Mouse (Mus musculus) MEL (cell line): ENCODE measurements at regions not wholly inside any gene's neighbourhood (a gene's known extent, or its start where the extent isn't known, plus 50 kb on each side); places are given as distances from the start of the nearest gene placed in this dataset.

ENCODE experiments used
- DNase-seq: peaks from one replicate; pipeline ENCODE4 v3.0.0; 2011; ENCODE audit warnings: low read depth, low spot score
- H3K27ac ChIP-seq: 2 replicates; pipeline ENCODE4 v1.5.1; 2012; ENCODE audit warnings: low read depth, mild to moderate bottlenecking, control low read depth, low read length, moderate library complexity; ENCODE audit not compliant: control insufficient read depth
- H3K27me3 ChIP-seq, 2 experiments: fragments of 150-350 bp in 1 of 2; sonication (generic) in 1 of 2; 2 replicates each; pipeline ENCODE4 v1.6.1; 2012; ENCODE audit warnings: low read length in 2 of 2, mild to moderate bottlenecking in 2 of 2, improper control_type of control experiment in 1 of 2, moderate library complexity in 1 of 2; ENCODE audit not compliant: insufficient read depth in 2 of 2, control insufficient read depth in 1 of 2
- H3K36me3 ChIP-seq, 2 experiments: 2 replicates each; pipeline ENCODE4 v1.6.1; 2012 to 2014; ENCODE audit warnings: low read length in 2 of 2, improper control_type of control experiment in 1 of 2, inconsistent platforms in 1 of 2, mild to moderate bottlenecking in 1 of 2; ENCODE audit not compliant: insufficient read depth in 2 of 2, control insufficient read depth in 1 of 2
- H3K4me1 ChIP-seq, 2 experiments: fragments of 150-350 bp in 1 of 2; sonication (generic) in 1 of 2; 2 replicates each; pipeline ENCODE4 v1.6.1; 2012; ENCODE audit warnings: low read length in 2 of 2, improper control_type of control experiment in 1 of 2, mild to moderate bottlenecking in 1 of 2; ENCODE audit not compliant: insufficient read depth in 2 of 2, control insufficient read depth in 1 of 2
- H3K4me3 ChIP-seq, 2 experiments: fragments of 150-350 bp in 1 of 2; sonication (generic) in 1 of 2; 2 replicates each; pipeline ENCODE4 v1.5.1; 2012; ENCODE audit warnings: low read depth in 2 of 2, low read length in 2 of 2, mild to moderate bottlenecking in 2 of 2, moderate library complexity in 2 of 2, control low read depth in 1 of 2, improper control_type of control experiment in 1 of 2; ENCODE audit not compliant: control insufficient read depth in 1 of 2, insufficient read depth in 1 of 2
- H3K79me2 ChIP-seq: 2 replicates; pipeline ENCODE4 v1.6.1; 2012; ENCODE audit warnings: mild to moderate bottlenecking, low read length, moderate library complexity; ENCODE audit not compliant: control insufficient read depth, poor library complexity, insufficient read depth
- H3K9ac ChIP-seq: 2 replicates; pipeline ENCODE4 v1.6.1; 2012; ENCODE audit warnings: low read depth, mild to moderate bottlenecking, control low read depth, low read length, moderate library complexity; ENCODE audit not compliant: control insufficient read depth, poor library complexity, severe bottlenecking
- H3K9me3 ChIP-seq: fragments of 150-350 bp; sonication (generic); replicated peaks from 2 replicates; pipeline ENCODE4 v1.6.1; 2012; ENCODE audit warnings: mild to moderate bottlenecking, low read length, improper control_type of control experiment, moderate library complexity; ENCODE audit not compliant: insufficient read depth
- CHD1 ChIP-seq: IDR thresholded peaks from 2 replicates; pipeline ENCODE4 v1.6.1; 2012; ENCODE audit warnings: low read depth, mild to moderate bottlenecking, inconsistent platforms, low read length, improper control_type of control experiment
- CTCF ChIP-seq, 3 experiments: IDR thresholded peaks in 2 of 3; conservative IDR thresholded peaks in 1 of 3; 2 replicates each; pipeline ENCODE4 v1.5.1; 2011 to 2012; ENCODE audit warnings: low read length in 3 of 3, low read depth in 2 of 3, mild to moderate bottlenecking in 2 of 3, improper control_type of control experiment in 1 of 3, inconsistent platforms in 1 of 3, mixed read lengths in 1 of 3, moderate library complexity in 1 of 3; ENCODE audit not compliant: control insufficient read depth in 1 of 3, insufficient read depth in 1 of 3, poor library complexity in 1 of 3, severe bottlenecking in 1 of 3
- E2F4 ChIP-seq: IDR thresholded peaks from 2 replicates; pipeline ENCODE4 v1.6.1; 2011; ENCODE audit warnings: low read depth, low read length, improper control_type of control experiment, borderline replicate concordance
- ELF1 ChIP-seq: IDR thresholded peaks from 2 replicates; pipeline ENCODE4 v1.6.1; 2014; ENCODE audit warnings: low read depth, mild to moderate bottlenecking, inconsistent platforms, low read length, improper control_type of control experiment, moderate library complexity
- ETS1 ChIP-seq: IDR thresholded peaks from 2 replicates; pipeline ENCODE4 v1.6.1; 2012; ENCODE audit warnings: low read depth, mild to moderate bottlenecking, inconsistent platforms, low read length, improper control_type of control experiment, moderate library complexity
- GABPA ChIP-seq: IDR thresholded peaks from 2 replicates; pipeline ENCODE4 v1.6.1; 2012; ENCODE audit warnings: low read depth, mild to moderate bottlenecking, inconsistent platforms, low read length, improper control_type of control experiment, moderate library complexity
- GATA1 ChIP-seq: IDR thresholded peaks from 2 replicates; pipeline ENCODE4 v1.6.1; 2011; ENCODE audit warnings: low read depth, low read length, improper control_type of control experiment
- HCFC1 ChIP-seq: IDR thresholded peaks from 2 replicates; pipeline ENCODE4 v1.6.1; 2012; ENCODE audit warnings: low read depth, mild to moderate bottlenecking, inconsistent platforms, low read length, improper control_type of control experiment, moderate library complexity
- MAFK ChIP-seq: IDR thresholded peaks from 2 replicates; pipeline ENCODE4 v1.6.1; 2011; ENCODE audit warnings: low read depth, mild to moderate bottlenecking, low read length, improper control_type of control experiment, borderline replicate concordance
- MAX ChIP-seq: IDR thresholded peaks from 2 replicates; pipeline ENCODE4 v1.6.1; 2011; ENCODE audit warnings: low read length, improper control_type of control experiment
- MEF2A ChIP-seq: IDR thresholded peaks from 2 replicates; pipeline ENCODE4 v1.6.1; 2014; ENCODE audit warnings: low read depth, mild to moderate bottlenecking, inconsistent platforms, low read length, improper control_type of control experiment; ENCODE audit not compliant: poor library complexity, insufficient replicate concordance, severe bottlenecking; ENCODE audit errors: extremely low read depth
- NELFE ChIP-seq: IDR thresholded peaks from 2 replicates; pipeline ENCODE4 v1.6.1; 2011; ENCODE audit warnings: low read depth, low read length, improper control_type of control experiment
- POLR2AphosphoS2 ChIP-seq: IDR thresholded peaks from 2 replicates; pipeline ENCODE4 v1.6.1; 2011; ENCODE audit warnings: low read length, improper control_type of control experiment
- SMC3 ChIP-seq: IDR thresholded peaks from 2 replicates; pipeline ENCODE4 v1.6.1; 2011; ENCODE audit warnings: low read depth, low read length, improper control_type of control experiment
- TBP ChIP-seq: IDR thresholded peaks from 2 replicates; pipeline ENCODE4 v1.8.0; 2011; ENCODE audit warnings: low read depth, low read length, improper control_type of control experiment
- TCF12 ChIP-seq: IDR thresholded peaks from 2 replicates; pipeline ENCODE4 v1.6.1; 2014; ENCODE audit warnings: low read depth, mild to moderate bottlenecking, inconsistent platforms, low read length, improper control_type of control experiment, moderate library complexity
- USF2 ChIP-seq, 2 experiments: IDR thresholded peaks; 2 replicates each; pipeline ENCODE4 v1.6.1; 2011 to 2012; ENCODE audit warnings: improper control_type of control experiment in 2 of 2, low read length in 2 of 2, borderline replicate concordance in 1 of 2, inconsistent platforms in 1 of 2, low read depth in 1 of 2, mild to moderate bottlenecking in 1 of 2; ENCODE audit not compliant: insufficient read depth in 1 of 2

DNA sequence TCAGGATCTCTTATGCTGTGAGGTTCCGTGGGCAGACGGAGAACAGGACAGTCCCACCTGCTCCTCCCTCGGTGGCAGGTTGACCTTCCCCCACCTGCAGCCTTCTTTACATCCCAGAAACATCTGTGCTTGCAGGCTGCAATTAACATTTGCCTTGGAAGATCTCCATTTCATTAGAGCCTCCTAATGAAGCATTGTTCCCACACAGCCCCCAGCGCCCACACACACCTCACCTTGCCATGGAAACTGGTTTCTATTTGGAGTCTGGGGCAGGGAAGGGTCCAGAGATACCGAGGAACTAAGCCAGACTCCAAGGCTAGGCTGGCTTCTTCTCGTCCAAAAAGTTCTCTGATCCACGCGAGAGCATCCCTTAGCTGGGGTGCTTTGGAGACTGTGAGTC, 56.6 kb upstream of the Rpl38 start:
- Histone ChIP-seq H3K79me2 (no peaks in the 10 kb centered on the region), H3K27me3 (no peaks in the 10 kb centered on the region), H3K4me3 (no peak overlapping the region), H3K9me3 (no peaks in the 10 kb centered on the region), H3K9ac (no peak overlapping the region), H3K36me3 (no peaks in the 10 kb centered on the region), H3K4me1 (no peaks in the 10 kb centered on the region), H3K27ac (no peak overlapping the region)
- no peak for DNase-seq
- TF ChIP-seq GATA1 (no peak), GABPA (no peak), CTCF (IDR thresholded peaks at IDR 0.05 in 2 of 3, conservative IDR thresholded peaks at IDR 0.05 in 1 of 3; ENCODE audit: control insufficient read depth in 1 of 3, insufficient read depth in 1 of 3, low read depth in 2 of 3, low read length in 3 of 3, poor library complexity in 1 of 3, severe bottlenecking in 1 of 3) (no peak), POLR2AphosphoS2 (no peak), MAX (no peak), NELFE (no peak), ETS1 (no peak), ELF1 (no peak), MAFK (no peak)

- DNase-seq: no peak
- Histone ChIP-seq H3K27ac (no peak overlapping the region), H3K4me3 (no peak overlapping the region), H3K36me3 (no peaks in the 10 kb centered on the region), H3K79me2 (no peaks in the 10 kb centered on the region), H3K9me3 (no peaks in the 10 kb centered on the region), H3K4me1 (no peaks in the 10 kb centered on the region), H3K9ac (no peak overlapping the region), H3K27me3 (no peaks in the 10 kb centered on the region)
- TF ChIP-seq USF2 (IDR thresholded peaks at IDR 0.05; ENCODE audit: borderline replicate concordance in 1 of 2, insufficient read depth in 1 of 2, low read depth in 1 of 2, low read length in 2 of 2) (no peak), CTCF (IDR thresholded peaks at IDR 0.05 in 2 of 3, conservative IDR thresholded peaks at IDR 0.05 in 1 of 3; ENCODE audit: control insufficient read depth in 1 of 3, insufficient read depth in 1 of 3, low read depth in 2 of 3, low read length in 3 of 3, poor library complexity in 1 of 3, severe bottlenecking in 1 of 3) (0 out of 6 replicates have a peak, but pooled peaks of 1 of the 3 experiments have one; percentile 10), E2F4 (no peak), SMC3 (no peak), HCFC1 (no peak), CHD1 (no peak)
Measured at GRCm38 (mm10) chr11:114608009-114608408, 60.3 kb upstream of the Rpl38 start.

GRCm38 (mm10) chr11:114603108-114603507, 65.2 kb upstream of the Rpl38 start:
- H3K27ac ChIP-seq: no peak overlapping the region
- no peak for DNase-seq
- no peaks in the 10 kb centered on the region for H3K9me3 ChIP-seq
- TF ChIP-seq MEF2A: no peak
- peak in 1 of 3 experiments; percentile 9; a peak in 1 of 6 replicates for TF ChIP-seq CTCF (IDR thresholded peaks at IDR 0.05 in 2 of 3, conservative IDR thresholded peaks at IDR 0.05 in 1 of 3; ENCODE audit: control insufficient read depth in 1 of 3, insufficient read depth in 1 of 3, low read depth in 2 of 3, low read length in 3 of 3, poor library complexity in 1 of 3, severe bottlenecking in 1 of 3)
- TF ChIP-seq ELF1: no peak
- TF ChIP-seq TBP: no peak
- TF ChIP-seq TCF12: no peak
- no peaks in the 10 kb centered on the region for H3K27me3 ChIP-seq
- H3K9ac ChIP-seq: no peak overlapping the region
- no peaks in the 10 kb centered on the region for H3K4me1 ChIP-seq
- no peaks in the 10 kb centered on the region for H3K36me3 ChIP-seq
- no peak overlapping the region for H3K4me3 ChIP-seq
- no peaks in the 10 kb centered on the region for H3K79me2 ChIP-seq
